Mouse (Mus musculus) hindbrain, embryonic 12.5 days (tissue): Measurements from ENCODE around the gene Atxn1. TPM values are rescaled to one million over a fixed set of nuclear protein-coding genes. Genes with fewer than 3 reads are reported as not detected.

Source experiments
- ATAC-seq: fragments of 200-750 bp; cut with Nextera tagmentation; 2 replicates; pipeline ENCODE4 v1.8.0; 2017; ENCODE audit warnings: moderate TSS enrichment; ENCODE audit not compliant: low FRiP score
- H3K27ac ChIP-seq: fragments of 300-500 bp; sonication (generic); 2 replicates; pipeline ENCODE4 v1.5.1; 2016; ENCODE audit warnings: mild to moderate bottlenecking
- H3K27me3 ChIP-seq: fragments of 300-500 bp; sonication (generic); 2 replicates; pipeline ENCODE4 v1.6.1; 2016; ENCODE audit warnings: mild to moderate bottlenecking
- H3K36me3 ChIP-seq: fragments of 300-500 bp; sonication (generic); 2 replicates; pipeline ENCODE4 v1.6.1; 2016; ENCODE audit warnings: mild to moderate bottlenecking
- H3K4me1 ChIP-seq: fragments of 300-500 bp; sonication (generic); 2 replicates; pipeline ENCODE4 v1.6.1; 2016
- H3K4me2 ChIP-seq: fragments of 300-500 bp; sonication (generic); replicated peaks from 2 replicates; pipeline ENCODE4 v1.6.1; 2016; ENCODE audit warnings: mild to moderate bottlenecking
- H3K4me3 ChIP-seq: fragments of 300-500 bp; sonication (generic); 2 replicates; pipeline ENCODE4 v1.5.1; 2016; ENCODE audit warnings: mild to moderate bottlenecking
- H3K9ac ChIP-seq: fragments of 300-500 bp; sonication (generic); 2 replicates; pipeline ENCODE4 v1.6.1; 2016; ENCODE audit warnings: mild to moderate bottlenecking, moderate library complexity
- H3K9me3 ChIP-seq: fragments of 300-500 bp; sonication (generic); replicated peaks from 2 replicates; pipeline ENCODE4 v1.6.1; 2016; ENCODE audit warnings: mild to moderate bottlenecking
- WGBS: fragments of 180-500 bp; shearing (Covaris S2); methylation state at CpG from one replicate; pipeline ENCODE4 v1.1.7; 2016; 5-methylcytosine and 5-hydroxymethylcytosine counted together
- polyA plus RNA-seq: library from polyadenylated mRNA; unstranded; fragments of >200 nt; fragmentation: Nextera tagmentation; extraction: Ambion mirVana; gene quantifications from 2 replicates; pipeline ENCODE4 v1.2.1, GENCODE M21; 2016

Atxn1 gene
- polyA plus RNA-seq, 1 experiment from 2014 or later = 5.0 TPM

DNA sequence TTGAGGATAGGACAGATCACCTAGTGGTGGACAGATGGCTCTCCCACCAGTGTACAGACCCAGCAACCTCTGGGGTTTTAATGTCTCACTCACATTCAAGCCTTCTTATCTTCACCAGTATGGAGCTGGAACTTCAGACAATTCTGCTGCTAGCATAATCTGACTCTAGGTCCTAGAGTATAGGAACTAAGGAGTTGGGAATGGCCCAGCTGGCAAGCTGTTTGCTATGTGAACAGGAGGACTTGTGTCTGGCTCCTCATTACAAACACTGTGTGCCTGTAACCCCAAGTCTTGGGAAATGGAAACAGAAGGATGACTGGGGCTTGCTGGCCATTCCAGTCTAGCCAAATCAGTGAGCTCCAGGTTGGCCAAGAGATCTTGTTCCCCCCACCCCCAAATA, 237.9 kb downstream of the Atxn1 start:
- H3K36me3 ChIP-seq = no peaks in the 10 kb centered on the region
- H3K4me3 ChIP-seq = no peak overlapping the region

DNA sequence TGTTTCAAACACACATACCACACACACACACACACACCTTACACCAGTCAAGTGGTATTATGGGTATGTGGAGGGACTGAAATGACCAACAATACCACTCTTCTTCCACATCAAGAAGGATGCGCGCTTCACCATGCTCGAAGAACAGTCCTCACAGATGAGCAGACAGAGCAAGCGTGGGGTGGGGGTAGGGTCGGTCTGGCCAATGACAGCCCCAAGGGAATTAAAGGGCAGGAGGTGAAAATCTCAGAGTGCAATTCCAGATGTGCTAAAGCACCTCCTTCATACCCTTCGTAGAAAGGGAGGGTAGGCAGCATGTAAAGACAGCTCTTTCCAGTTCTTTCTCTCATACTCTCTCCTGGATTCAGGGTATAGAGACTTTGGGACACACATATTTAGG, 238.6 kb downstream of the Atxn1 start:
- Histone ChIP-seq H3K27ac (no peak overlapping the region), H3K9ac (no peak overlapping the region), H3K4me1 (no peaks in the 10 kb centered on the region; the same call in 1 of the 2 replicates), H3K36me3 (no peaks in the 10 kb centered on the region), H3K9me3 (no peaks in the 10 kb centered on the region), H3K4me3 (no peak overlapping the region), H3K27me3 (no peaks in the 10 kb centered on the region), H3K4me2 (no peak overlapping the region)
- WGBS = 79% methylated on average over 6 of the region's 6 CpGs
- no peak for ATAC-seq

More for the DNA sequence above, 237.9 kb downstream of the Atxn1 start:
- Histone ChIP-seq H3K27ac (no peak overlapping the region), H3K9me3 (no peaks in the 10 kb centered on the region), H3K4me1 (no peaks in the 10 kb centered on the region; the same call in 1 of the 2 replicates), H3K4me2 (no peak overlapping the region), H3K9ac (no peak overlapping the region), H3K27me3 (no peaks in the 10 kb centered on the region)
- no peak for ATAC-seq

DNA sequence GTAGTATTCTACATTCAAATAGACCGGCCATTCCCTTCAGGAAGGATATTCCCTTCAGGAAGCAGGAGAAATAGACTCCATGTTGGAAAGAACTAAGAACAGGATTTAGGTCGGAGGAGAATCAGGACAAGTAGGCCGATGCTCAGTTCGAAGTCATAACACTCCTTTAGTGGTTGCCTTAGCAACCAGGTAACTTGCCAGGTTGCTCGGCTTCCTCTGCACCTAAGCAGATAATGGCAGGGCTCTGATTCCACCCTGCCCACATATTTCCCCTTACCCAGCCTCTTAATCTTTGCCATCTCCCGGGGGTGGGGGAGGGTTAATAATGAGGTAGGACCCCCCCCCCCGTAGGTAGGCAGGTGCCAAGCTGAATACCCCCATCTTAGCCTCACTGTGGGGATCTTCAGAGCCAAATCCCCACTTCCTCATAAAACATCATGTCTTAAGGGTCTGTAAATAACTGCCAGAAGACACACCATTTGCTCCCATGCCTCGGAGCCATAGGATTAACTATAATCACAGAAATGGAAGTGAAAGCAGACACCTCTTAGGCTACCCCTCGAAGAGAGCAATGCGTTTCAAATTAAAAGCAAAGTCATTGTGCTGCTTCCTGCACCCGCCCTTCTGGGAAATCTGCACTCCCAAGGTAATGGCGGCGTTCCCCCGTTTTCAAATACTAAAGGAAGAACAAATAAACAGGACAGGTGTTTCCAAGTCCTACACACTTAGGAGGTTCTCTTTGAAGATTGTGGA, 240.1 kb downstream of the Atxn1 start:
- H3K36me3 ChIP-seq = no peaks in the 10 kb centered on the region
- 79% methylated on average over 14 of the region's 14 CpGs for WGBS
- no peak overlapping the region for H3K27ac ChIP-seq
- H3K4me1 ChIP-seq = no peaks in the 10 kb centered on the region; the same call in 1 of the 2 replicates
- no peak overlapping the region for H3K4me2 ChIP-seq
- no peaks in the 10 kb centered on the region for H3K27me3 ChIP-seq
- H3K9ac ChIP-seq = no peak overlapping the region
- H3K4me3 ChIP-seq = no peak overlapping the region
- ATAC-seq = no peak
- H3K9me3 ChIP-seq = no peaks in the 10 kb centered on the region

DNA sequence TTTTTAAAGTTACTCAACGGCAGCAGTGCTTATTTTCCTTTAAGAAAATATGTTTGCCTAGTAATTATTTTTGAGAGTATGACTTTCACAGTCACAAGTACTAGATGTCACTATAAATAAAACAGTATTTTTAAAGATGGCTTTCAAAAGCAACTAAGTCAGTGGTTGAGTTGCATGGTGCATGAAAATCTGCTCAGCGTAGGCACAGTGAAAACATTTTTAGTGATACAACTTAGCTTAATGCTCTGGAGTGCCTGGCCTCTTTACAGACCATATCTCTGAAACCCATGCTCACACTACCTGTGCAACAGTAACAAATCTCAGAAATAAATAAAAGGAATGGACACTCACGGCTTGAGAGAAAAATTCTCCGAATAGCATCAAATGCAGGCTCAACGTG, 241.9 kb downstream of the Atxn1 start:
- no peaks in the 10 kb centered on the region for H3K27me3 ChIP-seq
- no peaks in the 10 kb centered on the region; the same call in 1 of the 2 replicates for H3K4me1 ChIP-seq
- no peak for ATAC-seq
- H3K4me2 ChIP-seq = no peak overlapping the region
- H3K4me3 ChIP-seq = no peak overlapping the region
- 88% methylated on average over 5 of the region's 5 CpGs for WGBS
- no peak overlapping the region for H3K27ac ChIP-seq
- H3K9me3 ChIP-seq = no peaks in the 10 kb centered on the region
- H3K9ac ChIP-seq = no peak overlapping the region
- no peaks in the 10 kb centered on the region for H3K36me3 ChIP-seq

DNA sequence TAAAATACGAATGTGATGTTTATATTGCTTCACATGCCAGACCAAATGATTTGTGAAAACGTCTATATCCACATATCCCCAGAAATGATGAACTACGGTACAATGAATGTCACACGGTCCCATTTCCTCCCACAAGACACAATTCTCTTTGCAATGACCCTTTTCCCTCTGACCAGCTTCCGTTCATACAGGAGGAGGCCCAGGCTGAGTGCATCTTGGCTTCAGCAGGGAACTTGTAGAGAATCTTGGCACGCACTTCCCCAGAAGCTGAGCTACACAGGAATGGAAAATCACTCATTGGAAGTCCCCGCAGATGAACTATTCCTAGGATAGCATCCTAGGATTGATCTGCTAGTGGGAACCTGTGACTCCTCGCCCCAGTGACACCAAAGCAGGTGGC, 243.2 kb downstream of the Atxn1 start:
- Histone ChIP-seq H3K4me3 (no peak overlapping the region), H3K27me3 (no peaks in the 10 kb centered on the region), H3K9me3 (no peaks in the 10 kb centered on the region), H3K9ac (no peak overlapping the region), H3K36me3 (no peaks in the 10 kb centered on the region), H3K4me2 (no peak overlapping the region), H3K27ac (no peak overlapping the region), H3K4me1 (no peaks in the 10 kb centered on the region; the same call in 1 of the 2 replicates)
- 85% methylated on average over 8 of the region's 8 CpGs for WGBS
- no peak for ATAC-seq

DNA sequence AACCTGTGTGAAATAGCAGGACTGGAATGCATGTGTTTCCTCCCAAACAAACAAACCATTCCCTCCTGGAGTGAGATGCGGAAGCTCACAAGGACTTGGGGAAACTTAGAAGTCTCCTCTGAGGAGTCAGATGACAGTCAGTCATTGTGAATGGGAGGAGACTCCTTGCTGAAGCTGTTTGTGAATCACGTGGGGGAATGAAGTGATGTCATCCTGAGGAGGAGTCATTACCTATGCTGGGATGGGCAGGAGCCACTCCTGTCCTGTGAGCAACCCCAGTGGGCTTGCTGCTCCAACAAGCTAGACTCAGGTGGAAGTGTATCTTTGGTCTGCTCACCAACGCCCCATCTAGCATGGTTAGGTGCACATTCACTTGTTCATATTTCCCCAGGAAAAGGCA, 246.0 kb downstream of the Atxn1 start:
- H3K4me2 ChIP-seq = no peak overlapping the region
- no peak overlapping the region for H3K4me3 ChIP-seq
- no peak overlapping the region for H3K9ac ChIP-seq
- no peaks in the 10 kb centered on the region for H3K27me3 ChIP-seq
- 43% methylated on average over 3 of the region's 3 CpGs for WGBS
- ATAC-seq = no peak
- H3K36me3 ChIP-seq = no peaks in the 10 kb centered on the region
- no peaks in the 10 kb centered on the region for H3K4me1 ChIP-seq
- no peak overlapping the region for H3K27ac ChIP-seq
- no peaks in the 10 kb centered on the region for H3K9me3 ChIP-seq

DNA sequence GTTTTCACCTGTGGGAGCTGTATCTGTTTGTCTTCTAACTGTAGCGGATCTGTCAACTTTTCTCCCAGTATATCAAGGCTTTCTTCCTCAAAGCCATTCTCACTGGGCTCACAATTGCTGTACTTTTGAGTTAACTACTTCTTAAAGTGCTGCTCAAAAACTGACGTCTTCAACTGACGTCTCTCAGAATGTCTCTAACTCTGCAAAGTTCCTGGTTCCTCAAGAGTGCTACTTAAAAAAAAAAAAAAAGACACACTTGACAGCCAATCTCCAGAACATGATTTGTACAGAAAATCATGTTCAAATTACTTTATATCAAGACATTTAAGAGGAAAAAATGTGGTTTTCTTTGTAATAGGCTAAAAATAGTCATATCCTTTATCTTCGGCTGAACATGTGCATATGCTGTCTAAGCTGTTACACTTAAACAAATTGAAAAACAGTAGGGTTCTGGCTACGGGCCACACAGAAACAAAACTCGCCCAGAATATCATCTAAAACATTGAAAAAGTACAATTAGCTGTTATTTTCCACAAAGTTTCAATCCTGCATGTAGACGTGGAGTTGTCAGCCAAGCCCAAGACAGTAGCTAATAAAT, 249.1 kb downstream of the Atxn1 start:
- WGBS = 73% methylated on average over 7 of the region's 7 CpGs
- no peaks in the 10 kb centered on the region for H3K4me1 ChIP-seq
- H3K36me3 ChIP-seq = no peaks in the 10 kb centered on the region
- ATAC-seq = no peak
- no peak overlapping the region for H3K4me3 ChIP-seq
- no peaks in the 10 kb centered on the region for H3K27me3 ChIP-seq
- no peak overlapping the region for H3K9ac ChIP-seq
- no peak overlapping the region for H3K27ac ChIP-seq
- no peaks in the 10 kb centered on the region for H3K9me3 ChIP-seq
- no peak overlapping the region for H3K4me2 ChIP-seq

DNA sequence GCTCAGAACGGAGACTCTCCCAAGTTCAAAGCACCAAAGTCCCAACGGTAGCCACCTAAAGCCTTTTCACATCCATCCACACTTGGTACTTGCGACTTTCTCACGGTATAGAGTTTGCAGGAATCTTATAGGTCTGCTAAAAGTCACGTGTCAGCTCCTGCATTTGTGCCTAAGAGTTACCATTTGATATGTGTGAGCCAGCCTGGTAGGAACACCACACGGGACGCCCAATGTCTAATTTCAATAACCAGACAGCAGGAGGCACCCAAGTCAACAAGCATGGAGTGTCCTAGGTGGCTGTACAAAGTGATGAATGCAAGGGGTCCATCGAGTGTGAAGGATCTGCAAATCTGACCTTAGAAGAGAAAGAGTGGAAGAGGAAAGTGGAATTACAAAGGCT, 254.8 kb downstream of the Atxn1 start:
- Histone ChIP-seq H3K4me1 (no peaks in the 10 kb centered on the region), H3K4me2 (no peak overlapping the region), H3K9me3 (no peaks in the 10 kb centered on the region), H3K9ac (no peak overlapping the region), H3K27ac (no peak overlapping the region), H3K4me3 (no peak overlapping the region), H3K36me3 (no peaks in the 10 kb centered on the region), H3K27me3 (no peaks in the 10 kb centered on the region)
- WGBS = 90% methylated on average over 8 of the region's 8 CpGs
- no peak for ATAC-seq

DNA sequence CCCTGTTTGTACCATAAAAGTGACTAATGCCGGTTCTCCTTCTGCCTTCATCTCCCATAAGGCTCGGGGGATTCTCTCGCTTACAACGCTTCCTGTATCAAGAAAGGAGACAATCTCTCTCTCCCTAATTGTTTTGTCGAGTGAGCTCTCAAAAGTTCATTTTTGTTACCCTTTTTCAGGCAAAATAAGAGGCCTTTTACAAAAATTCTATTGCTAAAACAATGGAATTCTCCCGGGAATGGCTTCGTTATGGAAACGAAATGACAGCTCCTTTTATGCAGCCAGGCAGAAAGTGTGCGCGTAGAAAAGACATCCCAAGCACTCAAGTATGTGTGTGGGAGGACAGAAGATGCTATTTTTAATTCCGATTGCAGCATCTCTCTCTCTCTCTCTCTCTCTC, 255.4 kb downstream of the Atxn1 start:
- Histone ChIP-seq H3K4me1 (no peaks in the 10 kb centered on the region), H3K9ac (no peak overlapping the region), H3K27me3 (no peaks in the 10 kb centered on the region), H3K4me3 (no peak overlapping the region), H3K36me3 (no peaks in the 10 kb centered on the region), H3K9me3 (no peaks in the 10 kb centered on the region), H3K27ac (no peak overlapping the region), H3K4me2 (no peak overlapping the region)
- ATAC-seq = no peak
- 68% methylated on average over 11 of the region's 11 CpGs for WGBS

DNA sequence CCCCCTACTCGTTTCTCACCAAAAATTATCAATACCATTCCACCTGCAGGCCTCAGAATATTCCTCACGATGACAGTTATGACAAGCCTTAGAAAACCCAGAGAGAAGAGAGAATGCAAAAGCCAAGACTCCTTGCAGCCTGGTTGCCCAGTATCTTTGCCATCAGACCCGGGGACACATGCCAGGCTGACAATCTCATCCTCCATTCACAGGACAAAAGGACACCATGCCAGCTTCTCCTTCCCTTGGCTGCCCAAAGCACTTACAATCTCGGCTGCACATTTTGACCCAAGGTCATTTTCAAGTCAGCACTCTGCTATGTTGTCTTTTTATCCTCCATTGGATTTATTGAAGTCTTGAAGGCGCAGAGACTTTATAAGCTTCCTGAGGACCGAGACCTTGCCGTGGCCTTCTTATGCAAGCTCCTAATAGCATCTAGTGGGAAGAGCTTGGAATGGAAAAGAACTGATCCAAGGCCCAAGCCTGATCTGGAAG, 263.5 kb downstream of the Atxn1 start:
- no peak overlapping the region for H3K27ac ChIP-seq
- WGBS = 86% methylated on average over 7 of the region's 7 CpGs
- H3K27me3 ChIP-seq = no peaks in the 10 kb centered on the region
- H3K4me3 ChIP-seq = no peak overlapping the region
- H3K4me2 ChIP-seq = no peak overlapping the region
- 0 out of 2 replicates have a peak, but pooled peaks cover 4% of the 10 kb centered on the region for H3K9me3 ChIP-seq
- H3K9ac ChIP-seq = no peak overlapping the region
- ATAC-seq = no peak
- 0 out of 2 replicates have a peak, but pooled peaks cover 5% of the 10 kb centered on the region for H3K36me3 ChIP-seq
- H3K4me1 ChIP-seq = peaks cover 2% of the 10 kb centered on the region; the same call in 1 of the 2 replicates

DNA sequence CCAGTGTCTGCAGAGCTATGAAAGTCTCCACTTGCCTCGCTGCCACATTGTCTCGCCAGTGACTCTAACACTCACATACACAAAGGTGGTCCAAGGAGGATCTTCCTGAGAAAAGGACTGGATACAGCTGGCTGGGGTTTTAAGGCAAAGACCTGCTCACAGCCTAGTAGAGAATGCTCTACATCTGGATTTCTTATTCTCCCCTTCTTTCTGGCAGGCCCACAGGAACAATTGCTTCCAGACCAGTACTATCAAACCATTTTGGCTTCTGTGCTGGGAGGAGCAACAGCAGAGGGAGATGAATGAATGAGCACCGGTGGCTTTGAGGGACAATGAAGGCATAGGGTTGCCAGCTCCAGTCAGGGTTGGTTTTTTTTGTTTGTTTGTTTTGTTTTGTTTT, 265.8 kb downstream of the Atxn1 start:
- Histone ChIP-seq H3K4me3 (no peak overlapping the region), H3K9ac (no peak overlapping the region), H3K27ac (no peak overlapping the region), H3K27me3 (no peaks in the 10 kb centered on the region), H3K9me3 (0 out of 2 replicates have a peak, but pooled peaks cover 8% of the 10 kb centered on the region), H3K4me1 (peaks cover 2% of the 10 kb centered on the region; the same call in 1 of the 2 replicates), H3K36me3 (0 out of 2 replicates have a peak, but pooled peaks cover 10% of the 10 kb centered on the region), H3K4me2 (no peak overlapping the region)
- WGBS = 84% methylated on average over 3 of the region's 3 CpGs
- no peak for ATAC-seq

DNA sequence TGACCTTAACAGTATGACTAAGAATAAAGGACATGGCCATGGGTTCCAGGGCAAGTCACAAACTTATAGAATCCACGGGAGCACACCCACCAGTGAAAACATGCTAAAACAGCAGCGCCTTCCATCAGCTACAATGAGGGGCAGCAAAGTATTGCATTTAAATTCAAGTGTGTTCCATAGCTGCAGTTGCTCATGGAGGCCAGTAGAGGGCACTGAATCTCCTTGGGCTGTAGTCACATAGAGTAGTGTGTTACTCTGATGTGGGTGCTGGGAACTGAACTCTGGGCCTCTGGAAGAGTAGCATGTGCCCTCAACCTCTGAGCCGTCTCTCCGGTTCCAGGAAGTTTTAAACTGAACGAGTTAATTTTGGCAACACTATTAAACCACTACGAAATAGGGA, 268.8 kb downstream of the Atxn1 start:
- 0 out of 2 replicates have a peak, but pooled peaks cover 8% of the 10 kb centered on the region for H3K9me3 ChIP-seq
- no peak for ATAC-seq
- no peak overlapping the region for H3K4me2 ChIP-seq
- H3K36me3 ChIP-seq = 0 out of 2 replicates have a peak, but pooled peaks cover 10% of the 10 kb centered on the region
- WGBS = 98% methylated on average over 6 of the region's 6 CpGs
- no peak overlapping the region for H3K4me3 ChIP-seq
- no peak overlapping the region for H3K27ac ChIP-seq
- no peaks in the 10 kb centered on the region for H3K27me3 ChIP-seq
- no peak overlapping the region for H3K9ac ChIP-seq
- peaks cover 6% of the 10 kb centered on the region; the same call in 1 of the 2 replicates for H3K4me1 ChIP-seq
